Mouse (Mus musculus): Measurements from ENCODE around the gene Samd8. TPM values are rescaled to one million over a fixed set of nuclear protein-coding genes. Genes with fewer than 3 reads are reported as not detected.
A peak's percentile ranks its signal among the peaks of the same experiment; 100 is the strongest.

Gene Samd8
- polyA plus RNA-seq, 1 experiment from 2014 or later: 8.2 TPM

DNA sequence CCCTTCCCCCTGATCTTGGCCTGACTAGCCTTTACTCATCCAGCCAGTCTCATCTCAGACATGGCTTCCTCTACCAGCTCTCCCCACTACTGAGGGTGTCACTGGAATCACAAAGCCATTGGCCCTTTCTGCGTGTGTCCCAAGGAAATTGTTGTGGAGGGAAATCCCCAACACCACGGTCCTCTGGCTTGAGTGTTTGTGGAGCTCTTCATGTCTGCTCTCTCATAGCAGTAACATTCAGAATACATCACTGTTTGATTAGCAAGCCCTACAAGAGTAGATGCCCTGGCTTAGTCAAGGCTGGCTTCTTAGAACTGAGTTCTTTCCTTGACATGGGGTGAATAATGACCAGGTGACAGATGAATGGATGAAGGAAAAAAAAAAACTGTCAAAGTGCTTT is 3.5 kb upstream of the Samd8 start:
- H3K4me1 ChIP-seq: peaks cover 12% of the 10 kb centered on the region
- no peak overlapping the region for H3K27ac ChIP-seq (replicated peaks)
- H3K9me3 ChIP-seq: no peaks in the 10 kb centered on the region
- no peak overlapping the region for H3K4me2 ChIP-seq
- no peak for ATAC-seq (ENCODE audit: extremely low read depth, insufficient number of reproducible peaks, low FRiP score, low TSS enrichment)
- no peak overlapping the region for H3K9ac ChIP-seq
- peaks cover 12% of the 10 kb centered on the region; the same call in 1 of the 2 replicates for H3K27me3 ChIP-seq (replicated peaks)
- H3K36me3 ChIP-seq: no peaks in the 10 kb centered on the region
- no peak overlapping the region for H3K4me3 ChIP-seq
- WGBS: 71% methylated on average over 2 of the region's 2 CpGs

- Histone ChIP-seq H3K4me2 (no peak overlapping the region), H3K4me1 (peaks cover 18% of the 10 kb centered on the region), H3K27ac (replicated peaks) (no peak overlapping the region), H3K9ac (no peak overlapping the region), H3K36me3 (no peaks in the 10 kb centered on the region), H3K4me3 (no peak overlapping the region), H3K9me3 (no peaks in the 10 kb centered on the region), H3K27me3 (replicated peaks) (peaks cover 9% of the 10 kb centered on the region; the same call in 1 of the 2 replicates)
- 65% methylated on average over 14 of the region's 14 CpGs for WGBS
- ATAC-seq (ENCODE audit: extremely low read depth, insufficient number of reproducible peaks, low FRiP score, low TSS enrichment): no peak
These were observed 2.7 kb upstream of the Samd8 start for GRCm38 (mm10) chr14:21747436-21748141.

DNA sequence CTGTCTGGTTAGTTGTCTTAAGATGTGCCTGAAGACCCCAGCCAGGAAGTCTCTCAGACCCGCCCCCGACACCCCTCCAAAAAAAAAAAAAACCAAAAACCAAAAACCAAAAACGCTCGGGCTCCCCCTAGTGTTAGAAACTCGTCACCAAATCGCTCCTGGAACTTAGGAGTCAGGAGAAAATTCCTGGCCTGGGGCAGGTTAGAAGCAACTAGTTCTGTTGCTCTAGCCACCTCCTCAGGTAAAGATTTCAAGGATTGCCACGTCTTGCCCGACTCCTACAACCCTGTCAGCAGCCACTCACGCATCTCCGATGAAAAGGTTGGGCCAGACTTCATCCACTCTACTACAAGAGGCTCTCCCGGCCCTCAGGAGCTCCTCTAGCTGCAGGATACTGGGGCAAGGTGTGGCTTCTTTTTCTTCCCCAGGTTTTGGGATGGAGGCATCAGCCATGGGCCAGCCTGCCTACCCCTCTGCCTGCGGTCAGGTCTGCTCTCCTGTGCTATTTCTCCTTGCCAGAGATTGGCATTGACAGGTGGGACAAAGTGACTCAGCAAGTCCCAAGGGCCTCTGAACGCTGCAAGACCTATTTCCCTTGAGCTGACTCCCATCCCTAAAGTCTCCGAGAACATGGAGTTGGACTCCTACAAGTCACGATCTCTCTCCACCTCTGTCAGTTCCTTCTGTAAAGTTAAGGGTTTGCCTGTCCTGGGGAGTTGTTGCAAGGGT is 2.0 kb upstream of the Samd8 start:
- no peak for ATAC-seq (ENCODE audit: extremely low read depth, insufficient number of reproducible peaks, low FRiP score, low TSS enrichment)
- Histone ChIP-seq H3K36me3 (no peaks in the 10 kb centered on the region), H3K4me3 (no peak overlapping the region), H3K9ac (no peak overlapping the region), H3K27ac (replicated peaks) (no peak overlapping the region), H3K4me2 (no peak overlapping the region), H3K9me3 (no peaks in the 10 kb centered on the region), H3K27me3 (replicated peaks) (0 out of 2 replicates have a peak, but pooled peaks cover 4% of the 10 kb centered on the region), H3K4me1 (peaks cover 21% of the 10 kb centered on the region)
- WGBS: 33% methylated on average over 15 of the region's 15 CpGs

- no peaks in the 10 kb centered on the region for H3K27me3 ChIP-seq (replicated peaks)
- H3K4me2 ChIP-seq: peak within 1 kb of the TSS; percentile 80
- WGBS: under 1% methylated on average over 26 of the region's 26 CpGs
- H3K4me1 ChIP-seq: peaks cover 18% of the 10 kb centered on the region
- ATAC-seq (ENCODE audit: extremely low read depth, insufficient number of reproducible peaks, low FRiP score, low TSS enrichment): peak; percentile 58
- H3K27ac ChIP-seq (replicated peaks): peak within 1 kb of the TSS; percentile 90
- peak within 1 kb of the TSS; percentile 98 for H3K4me3 ChIP-seq
- no peaks in the 10 kb centered on the region for H3K36me3 ChIP-seq
- peak within 1 kb of the TSS; percentile 97 for H3K9ac ChIP-seq
- H3K9me3 ChIP-seq: no peaks in the 10 kb centered on the region
These were observed 681 bp downstream of the Samd8 start, which contains the start of gene Dusp13 for GRCm38 (mm10) chr14:21750881-21751542. TSS of gene Dusp13 (minus strand) at chr14:21751181.

- H3K9ac ChIP-seq: peak overlapping the region; percentile 97; the same call in 1 of the 2 replicates
- no peak for ATAC-seq (ENCODE audit: extremely low read depth, insufficient number of reproducible peaks, low FRiP score, low TSS enrichment)
- no peaks in the 10 kb centered on the region for H3K9me3 ChIP-seq
- no peak overlapping the region for H3K27ac ChIP-seq (replicated peaks)
- H3K36me3 ChIP-seq: no peaks in the 10 kb centered on the region
- 88% methylated on average over 3 of the region's 3 CpGs for WGBS
- H3K4me2 ChIP-seq: peak overlapping the region; percentile 80
- no peak overlapping the region for H3K4me3 ChIP-seq
- no peaks in the 10 kb centered on the region for H3K27me3 ChIP-seq (replicated peaks)
- peaks cover 18% of the 10 kb centered on the region for H3K4me1 ChIP-seq
These were observed 2.1 kb downstream of the Samd8 start for GRCm38 (mm10) chr14:21752411-21752810.

DNA sequence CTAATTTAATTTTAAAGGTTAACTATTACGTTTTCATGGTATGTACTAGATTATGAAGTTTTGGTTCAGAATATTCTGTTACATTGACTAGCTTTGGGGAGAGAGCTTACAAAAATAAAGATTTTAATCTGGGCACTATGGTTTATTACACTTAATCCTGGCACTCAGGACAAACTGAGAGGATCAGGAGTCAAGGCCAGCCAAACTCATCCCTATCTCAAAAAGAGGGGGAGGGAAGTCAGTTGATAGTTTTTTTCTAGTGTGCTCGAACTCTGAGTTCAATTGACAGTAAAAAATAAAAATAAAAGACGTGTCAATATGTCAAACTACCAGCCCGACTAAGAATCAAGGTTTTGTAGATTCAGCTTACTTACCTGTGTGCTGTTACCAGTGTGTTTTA is 3.0 kb downstream of the Samd8 start:
- Histone ChIP-seq H3K27ac (replicated peaks) (no peak overlapping the region), H3K9me3 (no peaks in the 10 kb centered on the region), H3K27me3 (replicated peaks) (no peaks in the 10 kb centered on the region), H3K36me3 (no peaks in the 10 kb centered on the region), H3K4me3 (no peak overlapping the region), H3K4me2 (no peak overlapping the region), H3K9ac (no peak overlapping the region), H3K4me1 (peaks cover 19% of the 10 kb centered on the region)
- 66% methylated on average over 4 of the region's 4 CpGs for WGBS
- no peak for ATAC-seq (ENCODE audit: extremely low read depth, insufficient number of reproducible peaks, low FRiP score, low TSS enrichment)

GRCm38 (mm10) chr14:21761560-21761959 is 11.2 kb downstream of the Samd8 start:
- Histone ChIP-seq H3K9me3 (no peaks in the 10 kb centered on the region), H3K36me3 (no peaks in the 10 kb centered on the region), H3K4me3 (no peak overlapping the region), H3K27ac (replicated peaks) (no peak overlapping the region), H3K9ac (no peak overlapping the region), H3K27me3 (replicated peaks) (no peaks in the 10 kb centered on the region), H3K4me2 (no peak overlapping the region), H3K4me1 (peaks cover 40% of the 10 kb centered on the region)
- ATAC-seq (ENCODE audit: extremely low read depth, insufficient number of reproducible peaks, low FRiP score, low TSS enrichment): no peak
- WGBS: 65% methylated on average over 9 of the region's 9 CpGs

- Histone ChIP-seq H3K4me3 (no peak overlapping the region), H3K27me3 (replicated peaks) (no peaks in the 10 kb centered on the region), H3K9ac (no peak overlapping the region), H3K27ac (replicated peaks) (no peak overlapping the region), H3K9me3 (no peaks in the 10 kb centered on the region), H3K4me1 (peaks cover 45% of the 10 kb centered on the region), H3K36me3 (no peaks in the 10 kb centered on the region), H3K4me2 (no peak overlapping the region)
- ATAC-seq (ENCODE audit: extremely low read depth, insufficient number of reproducible peaks, low FRiP score, low TSS enrichment): no peak
- WGBS: 84% methylated on average over 3 of the region's 3 CpGs
These were observed 13.4 kb downstream of the Samd8 start for GRCm38 (mm10) chr14:21763736-21764135.

GRCm38 (mm10) chr14:21764646-21765045 is 14.3 kb downstream of the Samd8 start:
- 80% methylated on average over 6 of the region's 6 CpGs for WGBS
- no peak for ATAC-seq (ENCODE audit: extremely low read depth, insufficient number of reproducible peaks, low FRiP score, low TSS enrichment)
- H3K4me3 ChIP-seq: no peak overlapping the region
- H3K36me3 ChIP-seq: no peaks in the 10 kb centered on the region
- no peak overlapping the region for H3K4me2 ChIP-seq
- no peak overlapping the region for H3K27ac ChIP-seq (replicated peaks)
- no peaks in the 10 kb centered on the region for H3K9me3 ChIP-seq
- H3K9ac ChIP-seq: no peak overlapping the region
- no peaks in the 10 kb centered on the region for H3K27me3 ChIP-seq (replicated peaks)
- H3K4me1 ChIP-seq: peaks cover 40% of the 10 kb centered on the region

DNA sequence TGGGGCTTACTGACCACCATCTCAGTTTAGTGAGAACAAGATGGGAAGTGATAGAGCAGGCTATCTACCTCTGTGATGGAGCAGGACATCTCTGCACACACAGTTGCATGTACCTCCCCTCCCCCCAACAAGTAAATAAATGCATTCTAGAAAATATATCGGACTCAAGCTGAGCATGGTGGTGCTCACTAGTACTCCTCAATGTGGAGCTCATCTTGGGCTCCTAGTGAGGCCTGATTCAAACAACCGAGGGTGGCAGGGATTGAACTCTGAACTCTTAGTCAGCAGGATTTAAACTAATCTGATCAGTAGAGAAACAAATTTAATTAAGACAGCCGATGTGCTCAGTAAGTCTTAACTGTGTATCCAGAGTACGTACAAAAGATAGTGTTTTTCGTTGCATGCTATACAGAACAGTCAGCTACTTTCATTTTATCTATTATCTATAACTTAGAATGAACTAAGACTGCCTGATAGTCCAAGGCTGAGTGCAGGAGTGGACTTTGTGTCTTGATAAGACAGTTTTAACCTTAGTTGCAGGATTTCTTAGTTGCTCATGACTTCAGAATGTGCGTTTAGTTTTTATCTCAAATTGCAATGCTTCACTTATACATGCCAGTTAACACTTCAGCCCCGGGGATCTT is 15.5 kb downstream of the Samd8 start:
- Histone ChIP-seq H3K4me2 (peak overlapping the region; percentile 35; the same call in 1 of the 2 replicates), H3K27ac (replicated peaks) (peak overlapping the region; percentile 30; the same call in 1 of the 2 replicates), H3K36me3 (no peaks in the 10 kb centered on the region), H3K27me3 (replicated peaks) (no peaks in the 10 kb centered on the region), H3K4me1 (peaks cover 40% of the 10 kb centered on the region), H3K9ac (no peak overlapping the region), H3K4me3 (no peak overlapping the region), H3K9me3 (no peaks in the 10 kb centered on the region)
- WGBS: 46% methylated on average over 7 of the region's 7 CpGs
- no peak for ATAC-seq (ENCODE audit: extremely low read depth, insufficient number of reproducible peaks, low FRiP score, low TSS enrichment)

DNA sequence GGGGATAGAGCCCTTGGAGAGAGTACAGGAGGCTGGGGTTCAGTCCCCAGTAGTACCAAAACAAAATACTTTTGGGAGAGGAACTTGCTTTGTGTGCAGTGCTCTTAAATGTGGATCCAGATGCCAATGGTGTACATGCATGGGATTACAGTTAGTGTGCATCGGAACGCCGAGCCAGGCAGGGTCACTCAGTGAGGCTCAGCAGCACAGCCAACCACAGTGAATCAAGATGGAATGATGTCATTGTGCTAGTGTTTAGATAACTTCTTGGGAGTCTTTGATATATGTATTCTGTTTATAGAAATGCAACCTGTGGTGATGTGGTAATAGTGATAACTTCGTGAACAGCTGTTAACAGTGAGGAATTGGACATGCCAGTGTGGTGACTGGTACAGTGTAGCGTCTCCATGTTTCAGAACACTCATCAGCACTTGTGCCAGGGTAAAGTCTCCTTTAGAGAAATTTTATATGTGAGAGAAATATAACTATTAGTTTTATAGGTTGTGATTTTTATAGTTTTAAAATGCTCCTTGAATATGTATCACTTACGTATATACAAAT is 16.1 kb downstream of the Samd8 start:
- WGBS: 58% methylated on average over 6 of the region's 6 CpGs
- Histone ChIP-seq H3K9me3 (no peaks in the 10 kb centered on the region), H3K9ac (no peak overlapping the region), H3K27me3 (replicated peaks) (no peaks in the 10 kb centered on the region), H3K27ac (replicated peaks) (peak overlapping the region; percentile 30; the same call in 1 of the 2 replicates), H3K36me3 (no peaks in the 10 kb centered on the region), H3K4me1 (peaks cover 39% of the 10 kb centered on the region), H3K4me2 (peak overlapping the region; percentile 35; the same call in 1 of the 2 replicates), H3K4me3 (no peak overlapping the region)
- no peak for ATAC-seq (ENCODE audit: extremely low read depth, insufficient number of reproducible peaks, low FRiP score, low TSS enrichment)

Measured in heart, embryonic 13.5 days (tissue).